Mouse (Mus musculus): Measurements from ENCODE around the gene Kif17. TPM values are rescaled to one million over a fixed set of nuclear protein-coding genes. Genes with fewer than 3 reads are reported as not detected.

The Kif17 gene
- total and polyA plus RNA-seq, 3 experiments = 0.54 to 2.5 TPM; not detected in 1

DNA sequence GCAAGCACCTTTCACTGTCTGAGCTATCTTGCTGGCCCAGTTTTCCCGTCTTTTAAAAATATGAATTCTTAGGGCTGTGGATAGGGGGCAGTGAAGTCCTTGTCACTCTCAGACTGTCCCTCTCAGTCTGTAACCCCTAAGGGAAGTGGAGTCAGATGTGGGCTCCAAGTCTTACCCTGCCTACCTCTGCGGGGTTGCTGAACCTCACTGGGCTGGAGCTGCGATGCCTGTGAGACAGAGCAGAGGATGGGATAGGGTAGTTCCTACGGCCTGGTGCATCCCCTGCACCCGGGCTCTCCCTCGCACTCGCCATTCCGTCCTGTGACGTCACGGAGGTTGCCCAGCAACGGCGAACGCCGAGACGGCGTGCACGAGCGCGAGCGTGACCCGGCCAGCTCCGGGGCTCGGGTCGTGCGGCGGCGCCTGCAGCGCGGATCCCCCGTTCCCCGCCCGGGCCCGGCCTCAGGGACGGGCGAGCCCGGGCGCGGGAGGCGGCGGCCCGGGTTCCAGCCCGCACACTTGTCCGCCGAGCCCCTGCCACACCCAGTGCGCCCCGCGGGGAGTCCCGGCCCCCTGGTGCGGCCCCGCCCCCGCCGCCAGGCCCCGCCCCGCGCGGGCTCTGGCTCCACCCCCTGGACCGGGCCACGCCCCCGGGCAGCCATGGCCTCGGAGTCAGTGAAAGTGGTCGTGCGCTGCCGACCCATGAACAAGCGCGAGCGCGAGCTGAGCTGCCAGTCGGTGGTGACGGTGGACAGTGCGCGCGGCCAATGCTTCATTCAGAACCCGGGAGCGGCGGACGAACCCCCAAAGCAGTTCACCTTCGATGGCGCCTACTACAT, 11.8 kb downstream of the Kif17 start:
- Histone ChIP-seq H3K27me3 (ENCODE audit: control insufficient read depth in 1 of 2, insufficient read depth in 2 of 2, low read length in 2 of 2) (no peaks in the 10 kb centered on the region), H3K9ac (ENCODE audit: control insufficient read depth, low read depth, low read length, poor library complexity, severe bottlenecking) (peak overlapping the region; percentile 74)
- DNase-seq (ENCODE audit: low read depth, low spot score) = peak; percentile 82

DNA sequence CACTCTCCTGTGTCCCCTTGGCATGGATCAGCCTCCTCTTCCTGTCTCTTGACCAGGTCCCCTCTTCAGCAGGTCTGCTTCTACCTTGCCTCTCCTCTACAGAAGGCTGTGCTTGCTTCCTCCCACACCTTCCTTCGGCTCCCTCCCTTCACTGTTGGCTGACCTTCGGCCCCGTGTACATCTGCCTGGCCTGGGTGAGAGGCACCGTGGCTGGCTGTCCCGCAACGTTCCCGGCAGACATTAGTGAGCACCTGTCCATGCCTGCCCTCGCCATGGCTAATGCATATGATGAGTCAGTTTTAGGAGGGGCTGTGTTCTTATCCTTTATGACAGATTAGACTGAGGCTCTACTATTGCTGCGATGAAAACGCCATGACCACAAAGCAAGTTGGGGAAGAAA, 17.6 kb downstream of the Kif17 start:
- peaks cover 3% of the 10 kb centered on the region in 2 experiments for H3K4me1 ChIP-seq (ENCODE audit: control insufficient read depth in 1 of 2, insufficient read depth in 2 of 2, low read length in 2 of 2)

More for the DNA sequence above, 11.8 kb downstream of the Kif17 start:
- peak overlapping the region; percentile 96 to 98 for H3K4me3 ChIP-seq (ENCODE audit: control insufficient read depth in 1 of 2, insufficient read depth in 1 of 2, low read depth in 2 of 2, low read length in 2 of 2)
- no peak for TF ChIP-seq MAX (IDR thresholded peaks at IDR 0.05; ENCODE audit: low read length)
- TF ChIP-seq MXI1 (IDR thresholded peaks at IDR 0.05; ENCODE audit: low read depth, low read length) = peak; percentile 97
- TF ChIP-seq SMC3 (IDR thresholded peaks at IDR 0.05; ENCODE audit: low read depth, low read length) = peak; percentile 24
- peak; percentile 23 for TF ChIP-seq RAD21 (IDR thresholded peaks at IDR 0.05; ENCODE audit: low read depth, low read length)
- TF ChIP-seq JUND (IDR thresholded peaks at IDR 0.05; ENCODE audit: low read depth, low read length) = no peak
- TF ChIP-seq POLR2A (IDR thresholded peaks at IDR 0.05; ENCODE audit: control insufficient read depth in 1 of 2, insufficient read depth in 1 of 2, low read depth in 1 of 2, low read length in 2 of 2, poor library complexity in 1 of 2) = peak in 1 of 2 experiments; percentile 26; a peak in 1 of 4 replicates
- peak in 1 of 3 experiments; percentile 48; a peak in 3 of 6 replicates for TF ChIP-seq CTCF (IDR thresholded peaks at IDR 0.05 in 2 of 3, conservative IDR thresholded peaks at IDR 0.05 in 1 of 3; ENCODE audit: control insufficient read depth in 1 of 3, insufficient read depth in 1 of 3, low read depth in 2 of 3, low read length in 3 of 3, poor library complexity in 1 of 3, severe bottlenecking in 1 of 3)
- TF ChIP-seq SIN3A (IDR thresholded peaks at IDR 0.05; ENCODE audit: low read length) = peak; percentile 78; the same call in 1 of the 2 replicates
- H3K4me1 ChIP-seq (ENCODE audit: control insufficient read depth in 1 of 2, insufficient read depth in 2 of 2, low read length in 2 of 2) = peaks cover 3 to 7% of the 10 kb centered on the region in 2 experiments
- no peaks in the 10 kb centered on the region; the same call in 1 of the 2 replicates for H3K79me2 ChIP-seq (ENCODE audit: control insufficient read depth, insufficient read depth, low read length, poor library complexity)
- H3K27ac ChIP-seq (ENCODE audit: control insufficient read depth, low read depth, low read length) = no peak overlapping the region
- H3K9me3 ChIP-seq (replicated peaks; ENCODE audit: insufficient read depth, low read length) = no peaks in the 10 kb centered on the region
- no peaks in the 10 kb centered on the region for H3K36me3 ChIP-seq (ENCODE audit: control insufficient read depth in 1 of 2, insufficient read depth in 2 of 2, low read length in 2 of 2)

More for the DNA sequence above, 17.6 kb downstream of the Kif17 start:
- Histone ChIP-seq H3K9ac (ENCODE audit: control insufficient read depth, low read depth, low read length, poor library complexity, severe bottlenecking) (no peak overlapping the region), H3K27me3 (ENCODE audit: control insufficient read depth in 1 of 2, insufficient read depth in 2 of 2, low read length in 2 of 2) (no peaks in the 10 kb centered on the region; a peak in 1 of 4 replicates), H3K36me3 (ENCODE audit: control insufficient read depth in 1 of 2, insufficient read depth in 2 of 2, low read length in 2 of 2) (no peaks in the 10 kb centered on the region), H3K4me3 (ENCODE audit: control insufficient read depth in 1 of 2, insufficient read depth in 1 of 2, low read depth in 2 of 2, low read length in 2 of 2) (no peak overlapping the region), H3K79me2 (ENCODE audit: control insufficient read depth, insufficient read depth, low read length, poor library complexity) (no peaks in the 10 kb centered on the region), H3K27ac (ENCODE audit: control insufficient read depth, low read depth, low read length) (no peak overlapping the region), H3K9me3 (replicated peaks; ENCODE audit: insufficient read depth, low read length) (no peaks in the 10 kb centered on the region)
- TF ChIP-seq CHD2 (IDR thresholded peaks at IDR 0.05; ENCODE audit: low read length) = no peak
- TF ChIP-seq MYC (IDR thresholded peaks at IDR 0.05; ENCODE audit: low read depth, low read length) = no peak
- no peak for TF ChIP-seq CTCF (IDR thresholded peaks at IDR 0.05 in 2 of 3, conservative IDR thresholded peaks at IDR 0.05 in 1 of 3; ENCODE audit: control insufficient read depth in 1 of 3, insufficient read depth in 1 of 3, low read depth in 2 of 3, low read length in 3 of 3, poor library complexity in 1 of 3, severe bottlenecking in 1 of 3)
- TF ChIP-seq ZNF384 (IDR thresholded peaks at IDR 0.05; ENCODE audit: low read depth, low read length) = no peak
- no peak for TF ChIP-seq ZKSCAN1 (IDR thresholded peaks at IDR 0.05; ENCODE audit: low read depth, low read length)
- no peak for TF ChIP-seq POLR2A (IDR thresholded peaks at IDR 0.05; ENCODE audit: control insufficient read depth in 1 of 2, insufficient read depth in 1 of 2, low read depth in 1 of 2, low read length in 2 of 2, poor library complexity in 1 of 2)
- TF ChIP-seq HCFC1 (IDR thresholded peaks at IDR 0.05; ENCODE audit: low read depth, low read length) = no peak
- no peak for TF ChIP-seq USF2 (IDR thresholded peaks at IDR 0.05; ENCODE audit: borderline replicate concordance in 1 of 2, insufficient read depth in 1 of 2, low read depth in 1 of 2, low read length in 2 of 2)
- no peak for TF ChIP-seq GATA1 (IDR thresholded peaks at IDR 0.05; ENCODE audit: low read depth, low read length)
- no peak for TF ChIP-seq EP300 (IDR thresholded peaks at IDR 0.05; ENCODE audit: low read depth in 1 of 2, low read length in 2 of 2)
- TF ChIP-seq MXI1 (IDR thresholded peaks at IDR 0.05; ENCODE audit: low read depth, low read length) = no peak
- TF ChIP-seq ZMIZ1 (IDR thresholded peaks at IDR 0.05; ENCODE audit: low read depth, low read length) = no peak
- no peak for TF ChIP-seq POLR2AphosphoS5 (IDR thresholded peaks at IDR 0.05; ENCODE audit: borderline replicate concordance, low read depth, low read length)
- TF ChIP-seq MAZ (IDR thresholded peaks at IDR 0.05; ENCODE audit: low read depth, low read length) = no peak
- no peak for TF ChIP-seq ETS1 (IDR thresholded peaks at IDR 0.05; ENCODE audit: low read depth, low read length)
- no peak for TF ChIP-seq POLR2AphosphoS2 (IDR thresholded peaks at IDR 0.05; ENCODE audit: low read length)
- no peak for TF ChIP-seq USF1 (IDR thresholded peaks at IDR 0.05; ENCODE audit: low read depth, low read length)
- no peak for DNase-seq (ENCODE audit: low read depth, low spot score)

Measured in MEL (cell line).